Mouse (Mus musculus) embryonic facial prominence, embryonic 14.5 days (tissue): Measurements from ENCODE around the gene Gpr183. TPM values are rescaled to one million over a fixed set of nuclear protein-coding genes. Genes with fewer than 3 reads are reported as not detected.

Experiments
- ATAC-seq: fragments of 200-750 bp; cut with Nextera tagmentation; 2 replicates; pipeline ENCODE4 v1.8.0; 2017; ENCODE audit warnings: low read depth, moderate number of reproducible peaks, moderate TSS enrichment
- DNase-seq: peaks from one replicate; pipeline ENCODE4 v3.0.0-alpha.2; 2015; ENCODE audit warnings: low spot score
- H3K27ac ChIP-seq: fragments of 300-500 bp; sonication (generic); replicated peaks from 2 replicates; pipeline ENCODE4 v1.5.1; 2014; ENCODE audit warnings: low read depth, mild to moderate bottlenecking, low read length, moderate library complexity
- H3K27me3 ChIP-seq: fragments of 300-500 bp; sonication (generic); replicated peaks from 2 replicates; pipeline ENCODE4 v1.6.1; 2014; ENCODE audit warnings: low read length; ENCODE audit not compliant: control insufficient read depth, insufficient read depth
- H3K36me3 ChIP-seq: fragments of 300-500 bp; sonication (generic); 2 replicates; pipeline ENCODE4 v1.6.1; 2014; ENCODE audit warnings: low read length, mixed read lengths; ENCODE audit not compliant: control insufficient read depth, insufficient read depth
- H3K4me1 ChIP-seq: fragments of 300-500 bp; sonication (generic); 2 replicates; pipeline ENCODE4 v1.6.1; 2014; ENCODE audit warnings: antibody characterized with exemption, low read length; ENCODE audit not compliant: control insufficient read depth, insufficient read depth
- H3K4me2 ChIP-seq: fragments of 300-500 bp; sonication (generic); 2 replicates; pipeline ENCODE4 v1.6.1; 2014; ENCODE audit warnings: low read depth, mild to moderate bottlenecking, low read length, moderate library complexity, mixed read lengths
- H3K4me3 ChIP-seq: fragments of 300-500 bp; sonication (generic); 2 replicates; pipeline ENCODE4 v1.5.1; 2014; ENCODE audit warnings: low read depth, mild to moderate bottlenecking, low read length
- H3K9ac ChIP-seq: fragments of 300-500 bp; sonication (generic); 2 replicates; pipeline ENCODE4 v1.6.1; 2014; ENCODE audit warnings: low read depth, mild to moderate bottlenecking, low read length, moderate library complexity, mixed read lengths
- H3K9me3 ChIP-seq: fragments of 300-500 bp; sonication (generic); 2 replicates; pipeline ENCODE4 v1.6.1; 2016; ENCODE audit warnings: low read length; ENCODE audit not compliant: control insufficient read depth
- WGBS: fragments of 180-500 bp; shearing (Covaris S2); extraction: QIAGEN DNeasy Blood & Tissue Kit; methylation state at CpG from one replicate; pipeline ENCODE4 v1.1.7; 2014; 5-methylcytosine and 5-hydroxymethylcytosine counted together
- polyA plus RNA-seq: library from polyadenylated mRNA; unstranded; fragments of >200 nt; fragmentation: Nextera tagmentation; extraction: Ambion mirVana; gene quantifications from 2 replicates; pipeline ENCODE4 v1.2.1, GENCODE M21; 2014

The Gpr183 gene
- polyA plus RNA-seq, 1 experiment from 2014 or later = 3.5 TPM

GRCm38 (mm10) chr14:121983009-121983933 lies 18.3 kb upstream of the Gpr183 start:
- Histone ChIP-seq H3K27me3 (no peaks in the 10 kb centered on the region), H3K9ac (no peak overlapping the region), H3K4me1 (no peaks in the 10 kb centered on the region), H3K27ac (no peak overlapping the region), H3K36me3 (no peaks in the 10 kb centered on the region), H3K4me3 (no peak overlapping the region), H3K9me3 (no peaks in the 10 kb centered on the region), H3K4me2 (no peak overlapping the region)
- ATAC-seq = no peak
- DNase-seq = peak; percentile 18
- WGBS = 62% methylated on average over 8 of the region's 8 CpGs

GRCm38 (mm10) chr14:121981531-121981930 lies 16.5 kb upstream of the Gpr183 start:
- no peaks in the 10 kb centered on the region for H3K36me3 ChIP-seq
- H3K4me3 ChIP-seq = no peak overlapping the region
- no peak for DNase-seq
- WGBS = 76% methylated on average over 1 of the region's 1 CpGs
- no peak overlapping the region for H3K27ac ChIP-seq
- no peaks in the 10 kb centered on the region for H3K9me3 ChIP-seq
- H3K9ac ChIP-seq = no peak overlapping the region
- ATAC-seq = no peak
- no peaks in the 10 kb centered on the region for H3K4me1 ChIP-seq
- H3K27me3 ChIP-seq = no peaks in the 10 kb centered on the region
- no peak overlapping the region for H3K4me2 ChIP-seq

- Histone ChIP-seq H3K36me3 (peaks cover 7% of the 10 kb centered on the region; the same call in 1 of the 2 replicates), H3K9me3 (no peaks in the 10 kb centered on the region), H3K4me1 (no peaks in the 10 kb centered on the region), H3K27me3 (no peaks in the 10 kb centered on the region), H3K9ac (no peak overlapping the region), H3K4me3 (no peak overlapping the region), H3K4me2 (no peak overlapping the region), H3K27ac (no peak overlapping the region)
- no peak for DNase-seq
- 90% methylated on average over 10 of the region's 10 CpGs for WGBS
- no peak for ATAC-seq
Measured at GRCm38 (mm10) chr14:121973114-121973513, 8.1 kb upstream of the Gpr183 start.

- WGBS = 85% methylated on average over 1 of the region's 1 CpGs
- DNase-seq (no peak), ATAC-seq (no peak)
- H3K27ac ChIP-seq = no peak overlapping the region
- H3K4me1 ChIP-seq = no peaks in the 10 kb centered on the region
- no peak overlapping the region for H3K4me2 ChIP-seq
- no peaks in the 10 kb centered on the region for H3K9me3 ChIP-seq
- no peaks in the 10 kb centered on the region for H3K27me3 ChIP-seq
- H3K4me3 ChIP-seq = no peak overlapping the region
- H3K36me3 ChIP-seq = peaks cover 7% of the 10 kb centered on the region; the same call in 1 of the 2 replicates
- H3K9ac ChIP-seq = no peak overlapping the region
Measured at GRCm38 (mm10) chr14:121970402-121970801, 5.4 kb upstream of the Gpr183 start.

GRCm38 (mm10) chr14:121967095-121967494 lies 2.1 kb upstream of the Gpr183 start:
- no peaks in the 10 kb centered on the region for H3K4me1 ChIP-seq
- no peak for ATAC-seq
- no peaks in the 10 kb centered on the region for H3K27me3 ChIP-seq
- H3K36me3 ChIP-seq = no peaks in the 10 kb centered on the region
- H3K9me3 ChIP-seq = no peaks in the 10 kb centered on the region
- no peak overlapping the region for H3K4me3 ChIP-seq
- H3K4me2 ChIP-seq = no peak overlapping the region
- H3K9ac ChIP-seq = no peak overlapping the region
- H3K27ac ChIP-seq = no peak overlapping the region
- 85% methylated on average over 4 of the region's 4 CpGs for WGBS
- no peak for DNase-seq

- Histone ChIP-seq H3K27me3 (no peaks in the 10 kb centered on the region), H3K4me3 (no peak overlapping the region), H3K36me3 (no peaks in the 10 kb centered on the region), H3K9ac (no peak overlapping the region), H3K27ac (no peak overlapping the region), H3K9me3 (no peaks in the 10 kb centered on the region), H3K4me1 (no peaks in the 10 kb centered on the region), H3K4me2 (no peak overlapping the region)
- ATAC-seq = no peak
- 82% methylated on average over 4 of the region's 4 CpGs for WGBS
- no peak for DNase-seq
Measured at GRCm38 (mm10) chr14:121965461-121965860, 466 bp upstream of the Gpr183 start.

- DNase-seq = no peak
- Histone ChIP-seq H3K4me3 (no peak overlapping the region), H3K9me3 (no peaks in the 10 kb centered on the region), H3K36me3 (no peaks in the 10 kb centered on the region), H3K4me1 (no peaks in the 10 kb centered on the region), H3K4me2 (no peak overlapping the region), H3K9ac (no peak overlapping the region), H3K27me3 (no peaks in the 10 kb centered on the region), H3K27ac (0 out of 2 replicates have a peak overlapping the region, but pooled peaks have one; percentile 39)
- ATAC-seq = no peak
- 53% methylated on average over 4 of the region's 4 CpGs for WGBS
Measured at GRCm38 (mm10) chr14:121963942-121964335, 1.1 kb downstream of the Gpr183 start.

GRCm38 (mm10) chr14:121963251-121963941 lies 1.6 kb downstream of the Gpr183 start:
- no peaks in the 10 kb centered on the region for H3K27me3 ChIP-seq
- DNase-seq = peak; percentile 36
- WGBS = 74% methylated on average over 9 of the region's 9 CpGs
- H3K4me3 ChIP-seq = no peak overlapping the region
- H3K27ac ChIP-seq = 0 out of 2 replicates have a peak overlapping the region, but pooled peaks have one; percentile 39
- no peak overlapping the region; the same call in 1 of the 2 replicates for H3K4me2 ChIP-seq
- no peaks in the 10 kb centered on the region for H3K9me3 ChIP-seq
- no peak overlapping the region for H3K9ac ChIP-seq
- H3K4me1 ChIP-seq = no peaks in the 10 kb centered on the region
- ATAC-seq = no peak
- no peaks in the 10 kb centered on the region for H3K36me3 ChIP-seq
